Mouse (Mus musculus) urinary bladder, postnatal 14 days (tissue): ENCODE measurements around the gene H2-M10.2.

Experiments
- DNase-seq: peaks from one replicate; pipeline ENCODE4 v3.0.0; 2021; ENCODE audit warnings: low spot score

Gene H2-M10.2

GRCm38 (mm10) chr17:36252250-36252876 lies 33.9 kb downstream of the H2-M10.2 start:
- peak; percentile 46 for DNase-seq

GRCm38 (mm10) chr17:36248886-36249285 lies 37.4 kb downstream of the H2-M10.2 start:
- no peak for DNase-seq

- no peak for DNase-seq
Measured at GRCm38 (mm10) chr17:36245741-36246140, 40.5 kb downstream of the H2-M10.2 start.

GRCm38 (mm10) chr17:36244031-36244430 lies 42.3 kb downstream of the H2-M10.2 start:
- no peak for DNase-seq

- no peak for DNase-seq
Measured at GRCm38 (mm10) chr17:36240637-36241213, 45.6 kb downstream of the H2-M10.2 start.

GRCm38 (mm10) chr17:36237321-36237921 lies 48.9 kb downstream of the H2-M10.2 start:
- DNase-seq, result no peak

- DNase-seq, result peak; percentile 46
Measured at GRCm38 (mm10) chr17:36235300-36235699, 51.0 kb downstream of the H2-M10.2 start.
